Mouse (Mus musculus): ENCODE results near the gene Catsperz.

DNA sequence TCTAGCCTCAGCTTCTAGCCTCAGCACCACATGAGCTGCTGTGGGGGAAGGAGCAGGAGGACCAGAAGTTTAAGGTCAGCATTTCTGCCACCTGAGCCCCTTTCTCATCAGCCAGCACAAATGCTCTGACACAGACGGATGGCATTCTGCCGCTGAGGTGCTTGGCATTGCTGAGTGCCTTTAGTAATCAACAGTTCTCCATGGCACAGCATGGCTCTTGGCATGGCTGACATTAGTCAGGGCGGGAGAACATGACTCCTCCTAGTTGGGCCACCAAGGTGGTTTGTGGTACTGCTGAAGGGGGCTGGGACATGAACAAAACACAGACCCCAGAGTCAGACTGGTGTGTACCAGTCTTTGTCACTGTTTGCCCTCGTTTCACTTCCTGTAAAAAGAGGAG lies 23.0 kb upstream of the Catsperz start:
- TF ChIP-seq CTCF (IDR thresholded peaks at IDR 0.05; ENCODE audit: borderline replicate concordance, control insufficient read depth, extremely low read depth, insufficient read depth, low read length, poor library complexity) (no peak), POLR2A (IDR thresholded peaks at IDR 0.05; ENCODE audit: control insufficient read depth, extremely low read depth, insufficient read depth, low read length, poor library complexity) (no peak)
